Mouse (Mus musculus) WW6 (cell line): ENCODE results near the gene Capn1.

Experiments used
- DNase-seq: peaks from one replicate; pipeline ENCODE4 v3.0.0-alpha.2; 2013; ENCODE audit warnings: low read depth, low spot score

Gene Capn1

DNA sequence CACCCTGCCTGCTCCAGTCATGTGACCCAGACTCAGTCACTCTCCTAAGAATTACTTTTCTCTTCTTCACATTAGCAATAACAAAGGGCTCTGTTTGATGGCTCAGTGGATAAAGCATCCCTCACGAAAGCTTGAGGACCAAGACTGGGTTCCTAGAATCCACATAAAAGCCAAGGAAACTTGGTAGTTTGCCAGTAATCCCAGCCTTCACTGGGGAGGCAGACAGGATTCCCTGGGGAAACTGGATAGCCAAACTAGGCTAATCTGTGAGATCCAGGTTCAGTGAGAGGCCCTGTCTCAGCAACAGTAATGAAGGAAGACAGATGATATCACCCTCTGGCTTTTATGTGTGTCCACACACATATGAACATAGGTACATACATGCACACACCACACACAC, 24.8 kb downstream of the Capn1 start:
- no peak for DNase-seq

DNA sequence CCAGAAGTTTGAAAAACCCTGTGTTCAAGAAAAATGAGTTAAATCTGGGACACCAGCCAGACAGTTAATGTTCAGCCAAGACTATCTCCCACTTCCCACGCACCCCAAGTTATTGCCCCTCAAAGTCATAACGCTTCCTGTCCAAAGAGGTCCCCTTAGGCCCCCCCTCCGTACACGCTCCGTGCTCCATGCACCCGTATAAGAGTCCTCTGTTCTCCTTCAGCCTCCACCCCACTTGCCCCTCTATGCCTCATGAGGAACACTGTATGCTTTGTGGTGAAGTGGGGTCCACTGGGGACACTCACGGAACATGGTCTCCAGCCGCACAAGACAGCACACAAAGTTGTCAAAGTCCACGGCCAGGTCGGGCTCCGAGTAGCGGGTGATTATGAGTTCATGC, 25.7 kb downstream of the Capn1 start:
- DNase-seq = no peak

DNA sequence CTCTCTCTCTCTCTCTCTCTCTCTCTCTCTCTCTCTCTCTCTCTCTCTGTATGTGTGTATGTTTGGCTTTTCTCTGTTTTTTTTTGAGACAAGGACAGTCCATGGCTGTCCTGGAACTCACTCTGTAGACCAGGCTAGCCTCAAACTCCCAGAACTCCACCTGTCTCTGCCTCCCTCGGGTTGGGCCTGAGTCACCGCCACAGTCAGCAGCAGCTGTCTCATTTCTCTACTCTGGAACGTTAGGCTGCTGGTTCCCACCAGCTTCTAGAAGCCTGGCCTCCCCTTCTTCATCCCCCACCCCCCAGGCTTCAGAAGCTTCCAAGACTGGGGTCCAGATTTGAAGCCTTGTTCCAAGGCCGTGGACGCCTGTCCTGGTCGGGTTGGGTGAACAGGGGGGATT, 26.1 kb downstream of the Capn1 start:
- DNase-seq = no peak

DNA sequence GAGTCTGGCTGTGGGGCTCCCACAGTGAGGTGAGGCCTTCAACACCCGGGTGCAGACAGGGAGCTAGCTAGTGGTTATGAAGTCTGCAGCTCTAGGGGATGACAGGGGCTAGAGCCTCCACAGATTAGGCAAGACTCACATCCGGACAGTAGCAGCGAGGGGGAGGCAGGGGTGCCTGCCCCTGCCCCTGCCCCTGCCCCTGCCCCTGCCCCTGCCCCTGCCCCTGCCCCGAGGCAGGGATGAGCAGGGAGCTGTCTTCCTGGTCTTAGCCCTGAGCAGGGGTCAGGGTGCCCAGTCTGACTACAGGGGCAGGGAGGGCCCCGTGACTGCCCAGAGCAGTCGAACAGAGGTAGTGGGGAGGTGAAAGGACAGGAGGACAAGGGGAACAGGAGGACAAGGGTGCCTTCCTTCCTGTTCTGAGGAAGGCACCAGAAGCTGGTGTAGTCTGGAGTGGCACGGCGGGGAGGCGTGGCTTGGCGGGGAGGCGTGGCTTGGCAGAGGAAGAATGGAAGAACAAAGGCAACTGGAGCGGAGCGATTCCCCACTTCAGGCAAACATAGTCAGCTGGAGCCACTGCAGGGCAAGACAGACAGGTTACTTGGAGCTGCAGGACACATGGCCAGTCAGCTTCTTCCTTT, 26.8 kb downstream of the Capn1 start:
- DNase-seq = no peak

DNA sequence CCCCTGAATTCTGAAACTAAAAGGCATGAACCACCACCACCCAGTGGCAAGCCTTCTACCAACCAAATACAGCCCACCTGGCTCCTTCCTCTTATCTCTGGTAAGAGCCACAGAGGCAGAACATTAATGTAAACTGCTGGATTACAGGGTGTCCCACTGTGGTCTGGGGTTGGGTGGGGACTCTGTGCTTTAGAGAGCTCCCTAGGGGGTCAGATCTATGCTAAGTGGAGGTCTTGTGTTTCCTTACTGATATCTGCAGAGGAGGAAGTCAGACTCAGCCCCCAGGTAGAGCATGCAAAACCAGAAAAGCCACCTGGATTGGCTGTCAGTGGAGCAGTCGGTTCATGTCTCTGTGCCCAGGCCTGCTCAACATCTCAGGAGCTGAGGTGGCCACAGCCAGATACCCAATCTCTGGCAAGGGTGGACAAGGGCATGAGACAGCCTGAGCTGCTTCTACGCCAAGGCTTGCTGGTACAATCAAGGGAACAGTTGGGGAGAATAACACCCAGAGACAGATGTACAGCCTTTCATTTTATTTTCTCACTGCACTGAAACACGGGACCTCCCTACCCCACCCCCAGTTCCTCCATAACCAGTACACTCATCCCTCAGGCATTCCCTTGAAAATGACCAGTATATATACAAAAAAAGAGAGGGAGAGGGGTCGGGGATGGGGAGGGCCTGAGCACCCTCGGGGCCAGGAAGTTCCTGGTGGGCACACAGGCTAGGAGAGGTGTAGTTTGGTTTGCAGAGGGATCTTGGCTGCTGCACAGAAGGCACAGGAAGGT, 27.5 kb downstream of the Capn1 start:
- no peak for DNase-seq

DNA sequence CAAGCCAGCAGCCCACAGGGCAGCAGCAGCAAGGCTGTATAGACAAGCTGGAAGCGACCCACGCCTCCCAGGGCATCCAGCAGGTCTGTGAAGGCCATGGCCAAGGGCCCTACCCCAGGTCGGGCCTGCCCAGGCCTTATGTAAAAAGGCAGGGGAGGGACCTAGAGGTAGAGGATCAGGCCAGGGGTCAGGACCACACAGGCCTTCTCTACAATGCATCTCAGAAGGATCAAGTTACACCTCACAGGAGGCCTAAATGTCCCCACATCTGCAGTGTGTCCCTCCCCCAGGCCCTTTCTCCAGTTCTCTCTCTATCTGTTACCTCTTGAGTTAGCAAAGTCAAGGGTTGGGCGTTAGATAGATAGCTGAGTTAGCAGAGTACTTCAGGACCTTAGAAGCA, 29.7 kb downstream of the Capn1 start, which contains the start of gene Slc22a20:
Gene Slc22a20 (minus strand): TSS at position 101 of the 400 bp plus-strand sequence.
- DNase-seq = no peak

DNA sequence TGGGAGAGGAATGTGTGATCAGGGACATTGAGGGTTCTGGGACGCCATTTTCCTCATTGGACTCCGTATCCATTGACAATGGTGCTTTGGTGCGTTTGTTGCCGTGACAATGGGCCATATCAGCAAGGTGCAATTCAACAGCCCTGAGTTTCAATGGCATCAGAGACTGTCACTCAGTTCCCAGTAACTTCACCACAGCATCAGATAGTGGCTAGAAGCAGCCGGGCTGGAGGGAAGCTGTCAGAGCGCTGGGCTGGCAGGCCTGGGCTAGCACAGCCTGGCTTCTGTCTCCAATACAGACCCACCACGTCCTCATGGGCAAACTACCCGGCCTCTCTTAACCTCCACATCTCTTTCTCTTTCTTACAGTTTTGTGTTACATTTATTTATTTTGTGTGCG, 35.2 kb downstream of the Capn1 start:
- no peak for DNase-seq

DNA sequence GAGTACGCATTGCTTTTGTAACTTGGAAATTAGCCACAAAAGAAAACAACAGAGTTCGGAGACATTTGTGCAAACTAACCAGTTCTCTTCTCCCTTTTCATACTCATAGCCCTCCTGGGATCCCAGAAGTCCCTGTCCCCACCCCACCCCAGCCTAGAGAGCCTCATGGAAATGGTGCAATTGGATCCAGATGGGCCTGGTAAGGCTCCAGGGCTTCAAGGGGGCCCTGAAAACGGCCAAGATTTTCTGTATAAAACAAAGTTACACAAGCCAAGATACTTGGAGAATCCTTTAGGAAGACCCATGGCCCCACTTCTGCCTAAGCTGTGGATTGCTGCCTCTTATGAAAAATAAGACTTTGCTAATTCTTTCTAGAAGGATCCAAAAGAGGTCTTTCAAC, 38.0 kb downstream of the Capn1 start:
- no peak for DNase-seq

DNA sequence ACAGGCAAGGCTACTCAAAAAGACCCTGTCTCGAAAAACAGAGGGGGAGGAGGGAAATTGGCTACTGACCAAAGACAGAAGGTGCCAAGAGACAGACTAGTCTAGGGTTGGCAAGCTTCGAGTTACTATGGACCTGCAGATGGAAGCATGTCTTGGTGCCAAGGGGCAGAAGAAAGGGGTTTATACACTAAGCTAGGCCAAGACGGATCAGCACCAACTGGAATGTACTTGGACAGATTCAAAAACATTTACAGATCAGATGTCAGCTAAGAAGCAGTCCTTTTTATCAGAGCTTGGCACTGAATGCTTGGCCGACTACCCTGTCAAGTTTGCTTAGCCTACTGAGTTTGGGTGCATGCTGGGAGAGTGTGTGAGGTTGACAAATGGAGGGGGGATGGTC, 40.0 kb downstream of the Capn1 start:
- no peak for DNase-seq

DNA sequence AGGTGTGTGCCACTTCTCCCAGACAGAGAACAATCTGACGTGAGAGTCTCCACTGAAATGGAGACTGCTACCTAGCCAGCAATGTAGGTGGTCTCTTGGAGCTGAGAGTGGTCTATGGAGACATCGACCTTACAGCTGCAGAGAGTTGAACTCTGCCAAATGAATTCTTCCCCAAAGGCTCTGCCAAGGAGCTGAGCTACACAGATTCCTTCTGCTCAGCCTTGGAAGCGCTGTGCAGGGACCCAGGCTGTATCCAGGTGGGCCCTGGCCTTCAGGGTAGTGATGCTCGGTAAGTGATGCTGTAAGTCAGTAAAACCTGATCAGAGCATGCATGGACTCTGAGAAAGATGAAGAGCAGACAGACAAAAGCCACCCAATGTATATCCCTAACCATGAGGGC, 40.6 kb downstream of the Capn1 start:
- no peak for DNase-seq

DNA sequence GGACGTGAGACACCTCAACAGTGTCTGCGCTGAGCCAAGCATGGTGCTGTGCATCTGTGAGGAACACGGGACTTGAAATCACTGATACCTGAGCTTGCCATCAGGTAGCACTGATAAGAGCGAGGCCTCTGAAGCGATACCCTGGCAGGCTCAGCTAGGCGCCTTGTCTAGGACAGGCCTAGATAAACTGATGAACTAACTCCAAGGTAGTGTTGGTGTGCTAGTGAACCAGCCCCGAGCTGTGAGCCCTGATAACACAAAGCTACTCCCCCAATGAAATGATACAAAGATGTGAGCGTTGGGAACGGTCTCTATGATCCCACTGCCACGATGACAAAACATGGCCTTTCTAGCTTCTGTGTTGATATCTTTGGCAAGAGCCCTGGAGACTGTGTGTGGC, 48.0 kb downstream of the Capn1 start:
- no peak for DNase-seq

DNA sequence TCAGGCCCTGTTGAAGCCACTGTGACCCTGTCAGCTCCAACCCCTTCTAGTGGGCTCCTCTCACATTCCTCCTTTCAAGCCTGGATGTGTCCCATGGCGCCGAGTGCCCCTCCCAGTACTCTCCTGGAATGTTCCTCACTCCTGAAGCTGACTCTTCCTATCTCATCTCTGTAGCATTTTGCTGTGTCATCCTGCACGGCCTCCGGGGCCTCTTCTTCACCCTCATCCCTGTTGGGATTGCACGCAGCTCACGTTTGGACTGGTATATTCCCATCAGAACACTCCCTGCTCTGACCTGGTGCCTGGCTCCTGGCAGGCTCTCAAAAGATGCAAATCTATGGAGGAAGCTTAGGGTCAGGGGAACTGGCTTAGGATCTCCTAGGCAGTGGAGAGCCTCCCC, 48.9 kb downstream of the Capn1 start:
- DNase-seq = no peak

DNA sequence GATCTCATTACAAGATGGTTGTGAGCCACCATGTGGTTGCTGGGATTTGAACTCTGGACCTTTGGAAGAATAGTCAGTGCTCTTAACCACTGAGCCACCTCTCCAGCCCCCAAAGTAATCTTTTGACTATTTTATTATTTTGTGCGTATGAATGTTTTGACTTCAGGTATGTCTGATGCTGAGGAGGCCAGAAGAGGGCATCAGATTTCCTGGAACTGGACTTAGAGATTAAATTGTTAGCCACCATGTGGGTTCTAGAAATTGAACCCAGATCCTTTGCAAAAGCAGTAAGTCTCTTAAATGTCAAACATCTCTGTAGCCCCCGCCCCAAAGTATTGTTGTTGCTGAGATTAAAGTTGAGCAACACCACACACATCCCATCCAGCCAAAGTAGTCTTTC, 49.8 kb downstream of the Capn1 start:
- no peak for DNase-seq

DNA sequence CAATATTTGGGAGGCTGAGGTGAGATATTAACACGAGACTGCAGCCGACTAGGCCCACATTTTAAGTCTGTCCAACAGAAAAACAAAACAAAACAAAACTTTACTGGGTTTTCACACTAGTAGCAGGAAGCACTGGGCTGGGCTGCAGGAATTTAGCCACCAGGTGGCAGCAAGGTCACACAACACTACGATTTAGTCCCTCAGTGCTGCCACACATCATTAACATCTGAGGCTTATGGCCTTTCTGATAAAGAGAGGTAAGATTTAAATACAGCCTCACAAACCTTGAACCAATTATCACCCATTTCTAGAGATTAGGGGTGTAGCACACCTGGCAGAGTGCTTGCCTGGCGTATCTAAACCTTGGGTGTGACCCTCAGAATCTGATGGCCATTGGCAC, 50.4 kb downstream of the Capn1 start:
- DNase-seq = peak; percentile 49

DNA sequence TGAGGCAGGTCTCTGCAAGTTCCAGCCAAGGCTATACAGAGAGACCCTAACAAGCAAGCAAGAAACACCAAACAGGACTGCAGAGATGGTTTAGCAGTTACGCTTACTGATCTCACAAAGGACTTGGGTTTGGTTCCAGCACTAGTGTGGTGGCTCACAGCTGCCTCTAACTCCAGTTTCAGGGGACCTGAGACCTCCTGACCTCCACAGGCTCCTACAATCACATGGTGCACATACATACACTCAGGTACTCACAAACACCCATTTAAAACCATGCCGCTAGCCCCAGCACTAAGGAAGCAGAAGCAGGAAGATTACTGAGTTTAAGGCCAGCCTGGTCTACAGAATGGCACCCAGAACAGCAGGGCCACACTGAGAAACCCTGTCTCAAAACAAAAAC, 50.9 kb downstream of the Capn1 start:
- DNase-seq = no peak

DNA sequence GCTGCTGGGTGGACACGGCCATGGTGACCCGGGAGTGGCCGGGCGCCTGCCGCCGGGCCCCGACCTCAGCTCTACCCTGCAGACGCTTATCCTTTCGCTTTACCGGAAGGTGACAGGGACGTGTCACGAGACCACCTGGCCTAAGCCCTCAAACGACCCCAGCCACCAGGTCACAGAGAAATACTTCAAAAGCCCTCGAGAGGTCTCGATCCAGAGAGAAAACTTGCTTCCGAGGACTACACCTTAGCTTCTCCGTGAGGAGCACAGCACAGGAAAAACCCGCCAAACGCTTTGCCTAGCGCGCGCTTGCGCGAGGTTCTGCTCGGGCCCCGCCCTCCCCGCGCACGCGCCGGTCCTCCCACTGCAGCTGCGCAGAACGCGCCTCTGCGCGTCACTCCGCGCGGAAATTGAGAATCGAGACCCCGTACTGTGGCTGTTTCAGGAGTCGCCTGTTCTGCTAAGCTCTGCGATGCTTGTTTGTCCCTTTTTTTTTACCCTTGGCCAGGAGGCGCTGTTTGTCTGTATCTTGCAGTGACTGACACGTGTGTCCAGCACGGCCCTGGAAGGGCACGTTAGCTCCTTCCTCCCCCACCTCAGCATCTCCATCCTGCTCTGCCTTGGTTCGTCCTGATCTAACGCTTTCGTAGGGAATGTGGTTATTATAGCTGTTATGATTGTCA, 51.7 kb downstream of the Capn1 start, which contains the start of gene Pola2:
Gene Pola2 (minus strand): TSS at position 320 of the 680 bp plus-strand sequence.
- peak; percentile 77 for DNase-seq

DNA sequence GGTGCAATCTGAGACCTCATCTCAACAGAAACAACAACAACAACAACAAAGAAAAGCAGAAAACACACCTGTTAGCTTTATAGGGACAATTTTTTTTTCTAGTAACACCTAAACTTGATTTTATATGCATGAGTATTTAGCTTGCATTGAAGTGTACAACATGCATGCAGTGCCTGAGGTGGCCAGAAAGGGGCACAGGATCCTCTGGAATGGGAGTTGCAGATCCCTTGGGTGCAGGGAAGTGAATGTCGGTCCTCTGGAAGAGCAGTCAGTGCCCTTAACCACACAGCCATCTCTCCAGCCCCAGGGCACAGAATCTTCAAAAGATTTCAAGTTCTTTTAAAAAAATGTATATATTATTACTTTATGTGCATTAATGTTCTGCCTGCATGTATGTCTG, 53.0 kb downstream of the Capn1 start:
- no peak for DNase-seq

DNA sequence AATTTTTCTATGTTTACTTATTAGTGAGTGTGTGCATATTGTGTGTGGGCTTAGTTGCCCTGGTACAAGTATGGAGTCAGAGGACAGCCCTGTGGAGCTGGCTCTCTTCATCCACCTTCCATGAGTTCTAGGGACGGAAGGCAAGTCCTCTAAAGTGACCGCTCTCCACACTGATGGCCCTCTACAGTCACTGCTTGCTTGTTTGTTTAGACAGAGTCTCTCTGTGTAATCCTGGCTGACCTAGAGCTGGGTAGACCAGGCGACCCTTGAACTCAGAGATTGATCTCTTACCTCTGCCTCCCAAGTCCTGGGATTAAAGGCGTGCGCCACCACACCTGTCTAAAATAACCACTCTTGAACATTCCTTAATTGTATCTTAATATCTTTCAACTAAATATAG, 58.3 kb downstream of the Capn1 start:
- no peak for DNase-seq

DNA sequence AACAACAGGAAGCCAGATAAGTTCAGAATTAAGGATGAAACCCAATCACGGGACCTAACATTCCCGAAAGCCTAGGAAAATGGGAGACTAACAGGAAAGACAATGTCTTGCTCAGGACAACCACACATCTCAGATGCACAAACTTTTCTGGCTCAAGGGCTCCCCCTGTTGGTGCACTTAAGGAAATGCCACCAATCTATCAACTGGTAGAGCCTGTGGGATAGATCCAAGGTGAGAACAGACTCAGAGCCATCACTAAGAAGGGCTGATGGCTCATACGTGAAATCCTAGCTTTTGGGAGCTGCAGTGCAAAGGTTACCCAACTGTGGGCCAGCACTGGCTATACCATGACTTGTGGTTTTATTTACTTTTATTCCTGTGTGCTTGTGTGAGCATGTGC, 59.0 kb downstream of the Capn1 start:
- DNase-seq = no peak

DNA sequence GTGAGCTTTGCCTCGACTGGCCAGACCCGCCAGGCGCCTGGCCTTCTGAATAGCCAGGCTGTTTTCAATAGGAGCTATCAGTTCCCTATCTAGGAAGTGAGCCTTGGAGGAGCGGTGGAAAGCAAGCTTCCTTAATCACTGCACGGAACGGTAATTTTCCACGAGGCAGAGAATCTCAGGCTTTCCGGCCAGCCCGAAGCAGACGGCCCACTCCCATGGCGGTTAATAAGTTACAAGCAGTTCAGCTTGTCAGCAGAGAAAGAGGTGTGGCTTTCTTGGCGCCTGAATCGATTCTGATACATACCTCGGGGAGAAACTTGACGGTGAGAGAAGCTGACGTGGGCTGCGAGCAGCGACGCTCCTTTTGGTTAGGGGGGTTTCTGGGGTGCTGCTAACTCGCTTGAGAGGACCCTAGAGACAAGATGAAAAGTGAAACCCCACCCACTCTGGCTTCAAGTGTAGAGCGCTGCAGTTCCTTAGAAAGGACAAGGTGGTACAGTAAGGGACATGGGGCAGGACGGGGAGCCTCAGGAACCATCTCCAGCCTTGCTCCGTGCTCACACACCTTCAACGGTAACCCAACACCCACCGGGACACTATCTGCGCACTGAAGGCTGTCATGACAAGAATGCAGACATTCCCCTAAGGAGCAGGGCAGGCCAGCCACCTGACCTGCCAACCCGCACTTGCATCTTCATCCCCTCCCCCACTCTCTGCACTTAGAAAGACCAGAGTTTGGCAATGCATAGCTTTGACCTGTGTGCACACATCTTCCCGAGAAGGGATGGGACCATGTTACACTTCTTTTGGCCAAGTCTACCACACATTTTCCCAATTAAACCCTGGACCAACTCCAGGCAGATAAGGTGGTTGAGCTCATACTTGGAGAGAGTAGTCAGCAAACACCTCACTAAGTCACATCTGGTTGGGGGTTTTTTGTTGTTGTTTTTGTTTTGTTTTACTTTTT, 59.7 kb downstream of the Capn1 start:
- no peak for DNase-seq

DNA sequence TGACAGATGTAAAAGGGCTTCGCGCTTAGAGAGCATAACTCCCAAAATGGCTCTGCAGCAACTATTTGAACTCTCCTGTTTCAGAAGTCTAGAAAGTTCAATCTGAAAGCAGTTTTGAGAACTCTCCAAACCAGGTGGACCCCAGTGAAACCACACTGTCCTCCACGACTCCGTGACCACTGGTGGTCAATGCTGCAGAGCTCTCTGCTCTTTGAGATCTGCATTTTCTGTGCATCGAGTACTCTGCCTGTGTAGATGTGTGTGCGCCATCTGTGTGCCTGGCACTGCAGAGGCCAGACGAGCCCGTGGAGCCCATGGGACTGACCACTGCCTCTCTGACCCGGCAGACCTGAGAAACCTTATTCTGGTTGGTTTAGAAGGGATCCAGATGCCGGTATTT, 60.8 kb downstream of the Capn1 start:
- no peak for DNase-seq
